Mouse (Mus musculus): ENCODE results near the gene Atcay. TPM values are rescaled to one million over a fixed set of nuclear protein-coding genes. Genes with fewer than 3 reads are reported as not detected.
"Not testable (repeated sequence)": the region's sequence is repeated elsewhere in the genome, so short reads cannot be mapped to it uniquely, and the experiment has no call there.

Gene Atcay
- polyA plus RNA-seq, 1 experiment from 2014 or later, result 56.6 TPM

- ATAC-seq, result no peak
- WGBS, result 74% methylated on average over 6 of the region's 6 CpGs
These were observed 39.7 kb downstream of the Atcay start for GRCm38 (mm10) chr10:81190912-81191321.

GRCm38 (mm10) chr10:81190236-81190911, 40.3 kb downstream of the Atcay start:
- H3K27me3 ChIP-seq (replicated peaks; ENCODE audit: control insufficient read depth, insufficient read depth, low read length), result peaks cover 14% of the 10 kb centered on the region
- 69% methylated on average over 31 of the region's 31 CpGs for WGBS
- ATAC-seq (no peak), DNase-seq (ENCODE audit: low spot score) (no peak)
- peaks cover 34% of the 10 kb centered on the region for H3K36me3 ChIP-seq (ENCODE audit: control insufficient read depth, insufficient read depth, low read length)
- no peak overlapping the region for H3K4me3 ChIP-seq (ENCODE audit: low read depth, low read length)
- no peak overlapping the region for H3K4me2 ChIP-seq (ENCODE audit: low read length)
- no peaks in the 10 kb centered on the region for H3K9me3 ChIP-seq (replicated peaks; ENCODE audit: control insufficient read depth, low read length)
- peaks cover 9% of the 10 kb centered on the region for H3K4me1 ChIP-seq (ENCODE audit: control insufficient read depth, insufficient read depth, low read length)
- no peak overlapping the region for H3K27ac ChIP-seq (ENCODE audit: low read depth, low read length)
- no peak overlapping the region for H3K9ac ChIP-seq (ENCODE audit: low read length)

More at GRCm38 (mm10) chr10:81190912-81191321, 39.7 kb downstream of the Atcay start:
- Histone ChIP-seq H3K4me1 (ENCODE audit: control insufficient read depth, insufficient read depth, low read length) (peaks cover 9% of the 10 kb centered on the region), H3K27ac (ENCODE audit: low read depth, low read length) (no peak overlapping the region), H3K9ac (ENCODE audit: low read length) (no peak overlapping the region), H3K4me3 (ENCODE audit: low read depth, low read length) (no peak overlapping the region), H3K4me2 (ENCODE audit: low read length) (no peak overlapping the region), H3K27me3 (replicated peaks; ENCODE audit: control insufficient read depth, insufficient read depth, low read length) (peaks cover 20% of the 10 kb centered on the region), H3K9me3 (replicated peaks; ENCODE audit: control insufficient read depth, low read length) (no peaks in the 10 kb centered on the region), H3K36me3 (ENCODE audit: control insufficient read depth, insufficient read depth, low read length) (peaks cover 30% of the 10 kb centered on the region)
- DNase-seq (ENCODE audit: low spot score), result no peak

GRCm38 (mm10) chr10:81189821-81190220, 40.8 kb downstream of the Atcay start:
- H3K27ac ChIP-seq (ENCODE audit: low read depth, low read length), result no peak overlapping the region
- peaks cover 9% of the 10 kb centered on the region for H3K27me3 ChIP-seq (replicated peaks; ENCODE audit: control insufficient read depth, insufficient read depth, low read length)
- no peaks in the 10 kb centered on the region for H3K9me3 ChIP-seq (replicated peaks; ENCODE audit: control insufficient read depth, low read length)
- no peak overlapping the region for H3K4me2 ChIP-seq (ENCODE audit: low read length)
- H3K4me3 ChIP-seq (ENCODE audit: low read depth, low read length), result no peak overlapping the region
- ATAC-seq, result no peak
- peaks cover 40% of the 10 kb centered on the region for H3K36me3 ChIP-seq (ENCODE audit: control insufficient read depth, insufficient read depth, low read length)
- no peak for DNase-seq (ENCODE audit: low spot score)
- no peak overlapping the region for H3K9ac ChIP-seq (ENCODE audit: low read length)
- WGBS, result 86% methylated on average over 26 of the region's 26 CpGs
- peaks cover 9% of the 10 kb centered on the region for H3K4me1 ChIP-seq (ENCODE audit: control insufficient read depth, insufficient read depth, low read length)

- 91% methylated on average over 9 of the region's 9 CpGs for WGBS
- H3K36me3 ChIP-seq (ENCODE audit: control insufficient read depth, insufficient read depth, low read length), result peaks cover 51% of the 10 kb centered on the region
- H3K27ac ChIP-seq (ENCODE audit: low read depth, low read length), result no peak overlapping the region
- no peak overlapping the region for H3K9ac ChIP-seq (ENCODE audit: low read length)
- no peak overlapping the region for H3K4me2 ChIP-seq (ENCODE audit: low read length)
- H3K4me1 ChIP-seq (ENCODE audit: control insufficient read depth, insufficient read depth, low read length), result peaks cover 3% of the 10 kb centered on the region
- H3K4me3 ChIP-seq (ENCODE audit: low read depth, low read length), result no peak overlapping the region
- DNase-seq (ENCODE audit: low spot score), result no peak
- no peak for ATAC-seq
- no peaks in the 10 kb centered on the region for H3K9me3 ChIP-seq (replicated peaks; ENCODE audit: control insufficient read depth, low read length)
- H3K27me3 ChIP-seq (replicated peaks; ENCODE audit: control insufficient read depth, insufficient read depth, low read length), result no peaks in the 10 kb centered on the region
These were observed 43.5 kb downstream of the Atcay start for GRCm38 (mm10) chr10:81187161-81187560.

- Histone ChIP-seq H3K27me3 (replicated peaks; ENCODE audit: control insufficient read depth, insufficient read depth, low read length) (no peaks in the 10 kb centered on the region), H3K4me1 (ENCODE audit: control insufficient read depth, insufficient read depth, low read length) (no peaks in the 10 kb centered on the region), H3K36me3 (ENCODE audit: control insufficient read depth, insufficient read depth, low read length) (peaks cover 58% of the 10 kb centered on the region), H3K4me2 (ENCODE audit: low read length) (no peak overlapping the region), H3K27ac (ENCODE audit: low read depth, low read length) (no peak overlapping the region), H3K9ac (ENCODE audit: low read length) (no peak overlapping the region), H3K4me3 (ENCODE audit: low read depth, low read length) (no peak overlapping the region), H3K9me3 (replicated peaks; ENCODE audit: control insufficient read depth, low read length) (no peaks in the 10 kb centered on the region)
- 63% methylated on average over 4 of the region's 4 CpGs for WGBS
- ATAC-seq (no peak), DNase-seq (ENCODE audit: low spot score) (no peak)
These were observed 45.9 kb downstream of the Atcay start for GRCm38 (mm10) chr10:81184765-81185164.

GRCm38 (mm10) chr10:81183805-81184204, 46.8 kb downstream of the Atcay start, which contains the start of gene 4930442H23Rik:
Gene 4930442H23Rik (minus strand): TSS chr10:81183849.
- WGBS, result 87% methylated on average over 5 of the region's 5 CpGs
- Histone ChIP-seq H3K27me3 (replicated peaks; ENCODE audit: control insufficient read depth, insufficient read depth, low read length) (no peaks in the 10 kb centered on the region), H3K9ac (ENCODE audit: low read length) (peak within 1 kb of the TSS; percentile 78), H3K4me2 (ENCODE audit: low read length) (peak within 1 kb of the TSS; percentile 61), H3K4me3 (ENCODE audit: low read depth, low read length) (peak within 1 kb of the TSS; percentile 60), H3K4me1 (ENCODE audit: control insufficient read depth, insufficient read depth, low read length) (no peaks in the 10 kb centered on the region), H3K36me3 (ENCODE audit: control insufficient read depth, insufficient read depth, low read length) (peaks cover 65% of the 10 kb centered on the region), H3K27ac (ENCODE audit: low read depth, low read length) (peak within 1 kb of the TSS; percentile 86), H3K9me3 (replicated peaks; ENCODE audit: control insufficient read depth, low read length) (no peaks in the 10 kb centered on the region)
- DNase-seq (ENCODE audit: low spot score), result no peak
- ATAC-seq, result no peak

GRCm38 (mm10) chr10:81182336-81183333, 48.0 kb downstream of the Atcay start, which contains the start of gene Dapk3:
Gene Dapk3 (plus strand): TSS chr10:81183005.
- DNase-seq (ENCODE audit: low spot score) (peak; percentile 100), ATAC-seq (peak; percentile 94)
- Histone ChIP-seq H3K27me3 (replicated peaks; ENCODE audit: control insufficient read depth, insufficient read depth, low read length) (no peaks in the 10 kb centered on the region), H3K4me1 (ENCODE audit: control insufficient read depth, insufficient read depth, low read length) (peaks cover 2% of the 10 kb centered on the region), H3K36me3 (ENCODE audit: control insufficient read depth, insufficient read depth, low read length) (peaks cover 77% of the 10 kb centered on the region), H3K9me3 (replicated peaks; ENCODE audit: control insufficient read depth, low read length) (no peaks in the 10 kb centered on the region), H3K27ac (ENCODE audit: low read depth, low read length) (peak within 1 kb of the TSS; percentile 86), H3K9ac (ENCODE audit: low read length) (peak within 1 kb of the TSS; percentile 78), H3K4me3 (ENCODE audit: low read depth, low read length) (peak within 1 kb of the TSS; percentile 60), H3K4me2 (ENCODE audit: low read length) (peak within 1 kb of the TSS; percentile 61)
- WGBS, result 3% methylated on average over 53 of the region's 53 CpGs

- not testable (repeated sequence) for H3K27me3 ChIP-seq (replicated peaks; ENCODE audit: control insufficient read depth, insufficient read depth, low read length)
- WGBS, result 77% methylated on average over 12 of the region's 12 CpGs
- H3K27ac ChIP-seq (ENCODE audit: low read depth, low read length), result 0 out of 2 replicates have a peak overlapping the region, but pooled peaks have one; percentile 39
These were observed 48.8 kb downstream of the Atcay start for GRCm38 (mm10) chr10:81181860-81182259.

More at GRCm38 (mm10) chr10:81181860-81182259, 48.8 kb downstream of the Atcay start:
- DNase-seq (ENCODE audit: low spot score); H3K9ac ChIP-seq (ENCODE audit: low read length); H3K4me2 ChIP-seq (ENCODE audit: low read length); H3K4me3 ChIP-seq (ENCODE audit: low read depth, low read length); H3K9me3 ChIP-seq (replicated peaks; ENCODE audit: control insufficient read depth, low read length); H3K4me1 ChIP-seq (ENCODE audit: control insufficient read depth, insufficient read depth, low read length); ATAC-seq: not testable (repeated sequence)
- H3K36me3 ChIP-seq (ENCODE audit: control insufficient read depth, insufficient read depth, low read length), result peaks cover 76% of the 10 kb centered on the region
